9 mouse cellular contexts compared by ENCODE assay signal in genomic region chr8:88522433-88523030, GRCm38 (mm10). TPM values are rescaled to one million over a fixed set of nuclear protein-coding genes. Genes with fewer than 3 reads are reported as not detected.
DNase-seq lines count a peak whose midpoint lies in the region; ATAC-seq lines count a peak whose summit lies in the region.
"Had no signal": no experiment of that assay in that cellular context is flagged by ENCODE, and none has a peak within 500 bp of the region (broad histone marks: within the 10 kb centered on the region; RNA-seq: fewer than 3 reads in every experiment).

No protein-coding gene starts in this region.

- H3K27me3 ChIP-seq in heart, embryonic 15.5 days, result peaks cover 27% of the 10 kb centered on the region
- peaks cover 9% of the 10 kb centered on the region; the same call in 1 of the 2 replicates for H3K27me3 ChIP-seq in intestine, embryonic 14.5 days (replicated peaks; ENCODE audit: control insufficient read depth, insufficient read depth, low read length)
- peaks cover 8% of the 10 kb centered on the region for H3K27me3 ChIP-seq in midbrain, embryonic 11.5 days (ENCODE audit: control insufficient read depth, insufficient read depth, low read length)

- no peaks in the 10 kb centered on the region for H3K36me3 ChIP-seq in heart, embryonic 15.5 days
- H3K36me3 ChIP-seq in intestine, embryonic 14.5 days (ENCODE audit: control insufficient read depth, insufficient read depth, low read length), result no peaks in the 10 kb centered on the region
- no peaks in the 10 kb centered on the region for H3K36me3 ChIP-seq in midbrain, embryonic 11.5 days (ENCODE audit: control insufficient read depth, insufficient read depth, low read length)

- DNase-seq in heart, postnatal 36 days, result no peak
- DNase-seq in cerebellum, postnatal 14 days, result peak; percentile 70 to 77
- DNase-seq in intestine, embryonic 14.5 days (ENCODE audit: low spot score), result no peak
- DNase-seq in midbrain, embryonic 11.5 days (ENCODE audit: low spot score, missing footprints), result no peak
- DNase-seq in B cell, adult 2 months, result no peak
- DNase-seq in thymus, postnatal 36 days, result no peak
- no peak for DNase-seq in left cerebral cortex, adult 8-10 months (ENCODE audit: low spot score in 2 of 2)

- ATAC-seq in heart, embryonic 15.5 days (replicated peaks; ENCODE audit: insufficient number of reproducible peaks, insufficient read depth, low FRiP score, low read depth), result no peak
- no peak for ATAC-seq in intestine, embryonic 14.5 days (replicated peaks; ENCODE audit: low FRiP score, low TSS enrichment, low read depth)
- ATAC-seq in midbrain, embryonic 11.5 days (ENCODE audit: low FRiP score), result no peak

- H3K9ac ChIP-seq in heart, embryonic 15.5 days, result peak overlapping the region; percentile 77; the same call in 1 of the 2 replicates
- peak overlapping the region; percentile 71 for H3K9ac ChIP-seq in intestine, embryonic 14.5 days (ENCODE audit: low read length)
- H3K9ac ChIP-seq in midbrain, embryonic 11.5 days (ENCODE audit: low read length), result peak overlapping the region; percentile 93

- intact Hi-C loops in heart, postnatal 36 days (cut with DNase I), result loop anchor here (5.0 to 10.0 kb wide), 2 partner anchors 160 to 258 kb away; partner anchors contain the start of gene Brd7

- no peaks in the 10 kb centered on the region for H3K9me3 ChIP-seq in heart, embryonic 15.5 days (replicated peaks)
- no peaks in the 10 kb centered on the region for H3K9me3 ChIP-seq in intestine, embryonic 14.5 days (ENCODE audit: control insufficient read depth, low read length)
- no peaks in the 10 kb centered on the region for H3K9me3 ChIP-seq in midbrain, embryonic 11.5 days (ENCODE audit: control insufficient read depth, low read length)

- 42% methylated on average over 5 of the region's 5 CpGs for WGBS in heart, embryonic 15.5 days
- WGBS in intestine, embryonic 14.5 days, result 32% methylated on average over 5 of the region's 5 CpGs
- WGBS in midbrain, embryonic 11.5 days, result 28% methylated on average over 5 of the region's 5 CpGs

- H3K4me2 ChIP-seq in heart, embryonic 15.5 days, result peak overlapping the region; percentile 99
- H3K4me2 ChIP-seq in intestine, embryonic 14.5 days (ENCODE audit: low read length), result peak overlapping the region; percentile 94
- H3K4me2 ChIP-seq in midbrain, embryonic 11.5 days, result peak overlapping the region; percentile 93

- H3K4me3 ChIP-seq in heart, embryonic 15.5 days, result peak overlapping the region; percentile 78
- H3K4me3 ChIP-seq in intestine, embryonic 14.5 days (ENCODE audit: low read depth, low read length), result peak overlapping the region; percentile 72
- peak overlapping the region; percentile 83 for H3K4me3 ChIP-seq in midbrain, embryonic 11.5 days (ENCODE audit: low read depth, low read length)

- peaks cover 30% of the 10 kb centered on the region for H3K4me1 ChIP-seq in heart, embryonic 15.5 days (replicated peaks)
- H3K4me1 ChIP-seq in intestine, embryonic 14.5 days (replicated peaks; ENCODE audit: control insufficient read depth, insufficient read depth, low read length), result peaks cover 28% of the 10 kb centered on the region
- H3K4me1 ChIP-seq in midbrain, embryonic 11.5 days (ENCODE audit: control insufficient read depth, insufficient read depth, low read length), result peaks cover 33% of the 10 kb centered on the region

- no peak overlapping the region for H3K27ac ChIP-seq in heart, embryonic 15.5 days
- no peak overlapping the region for H3K27ac ChIP-seq in intestine, embryonic 14.5 days (ENCODE audit: low read depth)
- H3K27ac ChIP-seq in midbrain, embryonic 11.5 days (ENCODE audit: low read depth, low read length), result no peak overlapping the region

RNA-seq across cellular contexts. Expression of gene Nkd1, which starts 1.4 kb away (rescaled TPM):
- polyA plus RNA-seq in heart, embryonic 15.5 days (2015; fragmentation: Nextera tagmentation; extraction: Ambion mirVana), result 14.6 and 19.5 TPM in 2 replicates
- 1 to 10 TPM; 2.5 to 3.4 TPM for total RNA-seq in heart, postnatal 36 days (2021)
- 33.6 and 35.8 TPM in 2 replicates for polyA plus RNA-seq in intestine, embryonic 14.5 days (2014; fragmentation: Nextera tagmentation; extraction: Ambion mirVana)
- 50.5 and 61.1 TPM in 2 replicates for polyA plus RNA-seq in midbrain, embryonic 11.5 days (2014; fragmentation: Nextera tagmentation; extraction: Ambion mirVana)
- total RNA-seq in left cerebral cortex, adult 8-10 months (2022), result 10 to 100 TPM; 11.1 to 15.6 (median 14.6) TPM
- polyA plus RNA-seq: erythroblast, embryonic 14.5 days had no signal

Comparison
In these comparisons a context has a peak if more than half of its experiments do, and no peak if none do; other contexts are left out.
1. DNase-seq: peak in cerebellum, postnatal 14 days (2 of 2); none in heart, postnatal 36 days (0 of 2), intestine, embryonic 14.5 days (single experiment), midbrain, embryonic 11.5 days (single experiment), B cell, adult 2 months (0 of 2), thymus, postnatal 36 days (0 of 2) and left cerebral cortex, adult 8-10 months (0 of 2).
2. Peak in every context shown above with its lines, with median percentiles within 50 percentile points of each other: H3K4me2 ChIP-seq, H3K4me3 ChIP-seq and H3K9ac ChIP-seq.